Mouse (Mus musculus): Measurements from ENCODE around the gene Ssh1.
A peak's percentile ranks its signal among the peaks of the same experiment; 100 is the strongest.

Gene Ssh1

GRCm38 (mm10) chr5:113964972-113965371 lies 28.7 kb downstream of the Ssh1 start:
- no peak for DNase-seq

- DNase-seq = no peak
Measured at GRCm38 (mm10) chr5:113961776-113962175, 31.9 kb downstream of the Ssh1 start.

- DNase-seq = no peak
Measured at GRCm38 (mm10) chr5:113960416-113960815, 33.3 kb downstream of the Ssh1 start.

- DNase-seq = no peak
Measured at GRCm38 (mm10) chr5:113959039-113959438, 34.7 kb downstream of the Ssh1 start.

- DNase-seq = peak; percentile 78 to 91
Measured at GRCm38 (mm10) chr5:113956510-113956909, 37.2 kb downstream of the Ssh1 start.

GRCm38 (mm10) chr5:113955691-113956090 lies 38.0 kb downstream of the Ssh1 start:
- DNase-seq = no peak

GRCm38 (mm10) chr5:113955281-113955680 lies 38.4 kb downstream of the Ssh1 start:
- DNase-seq = no peak

- DNase-seq = peak; percentile 64 to 83
Measured at GRCm38 (mm10) chr5:113954421-113954820, 39.3 kb downstream of the Ssh1 start.

- DNase-seq = no peak
Measured at GRCm38 (mm10) chr5:113952519-113952918, 41.2 kb downstream of the Ssh1 start.

- DNase-seq = no peak
Measured at GRCm38 (mm10) chr5:113951693-113952071, 42.0 kb downstream of the Ssh1 start.

- no peak for DNase-seq
Measured at GRCm38 (mm10) chr5:113950786-113951692, 42.7 kb downstream of the Ssh1 start.

- no peak for DNase-seq
Measured at GRCm38 (mm10) chr5:113950133-113950532, 43.6 kb downstream of the Ssh1 start.

GRCm38 (mm10) chr5:113947280-113947679 lies 46.4 kb downstream of the Ssh1 start:
- no peak for DNase-seq

GRCm38 (mm10) chr5:113945126-113945525 lies 48.6 kb downstream of the Ssh1 start:
- DNase-seq = no peak

GRCm38 (mm10) chr5:113943328-113943727 lies 50.4 kb downstream of the Ssh1 start:
- no peak for DNase-seq

GRCm38 (mm10) chr5:113942580-113942979 lies 51.1 kb downstream of the Ssh1 start:
- peak in 1 of 2 experiments; percentile 28 for DNase-seq

GRCm38 (mm10) chr5:113939263-113939900 lies 54.3 kb downstream of the Ssh1 start:
- DNase-seq = no peak

- DNase-seq = no peak
Measured at GRCm38 (mm10) chr5:113937650-113938049, 56.0 kb downstream of the Ssh1 start.

- no peak for DNase-seq
Measured at GRCm38 (mm10) chr5:113933889-113934288, 59.8 kb downstream of the Ssh1 start.

- no peak for DNase-seq
Measured at GRCm38 (mm10) chr5:113933480-113933879, 60.2 kb downstream of the Ssh1 start.

- no peak for DNase-seq
Measured at GRCm38 (mm10) chr5:113932310-113932709, 61.4 kb downstream of the Ssh1 start.

- DNase-seq = peak in 1 of 2 experiments; percentile 40
Measured at GRCm38 (mm10) chr5:113930648-113931609, 62.8 kb downstream of the Ssh1 start.

Measured in kidney, adult 8-10 months (tissue).